Mouse (Mus musculus) cerebellum, adult 2 months (tissue): Measurements from ENCODE around the gene Ilkap.

Experiments
- CTCF ChIP-seq: fragments of 200-500 bp; IDR thresholded peaks from 2 replicates; pipeline ENCODE4 v1.5.1; 2011; ENCODE audit warnings: low read depth, mild to moderate bottlenecking, control low read depth, low read length, moderate library complexity, borderline replicate concordance; ENCODE audit not compliant: insufficient read depth
- POLR2A ChIP-seq: fragments of 200-500 bp; IDR thresholded peaks from 2 replicates; pipeline ENCODE4 v1.6.1; 2011; ENCODE audit warnings: low read length, control low read depth, borderline replicate concordance; ENCODE audit not compliant: insufficient read depth

DNA sequence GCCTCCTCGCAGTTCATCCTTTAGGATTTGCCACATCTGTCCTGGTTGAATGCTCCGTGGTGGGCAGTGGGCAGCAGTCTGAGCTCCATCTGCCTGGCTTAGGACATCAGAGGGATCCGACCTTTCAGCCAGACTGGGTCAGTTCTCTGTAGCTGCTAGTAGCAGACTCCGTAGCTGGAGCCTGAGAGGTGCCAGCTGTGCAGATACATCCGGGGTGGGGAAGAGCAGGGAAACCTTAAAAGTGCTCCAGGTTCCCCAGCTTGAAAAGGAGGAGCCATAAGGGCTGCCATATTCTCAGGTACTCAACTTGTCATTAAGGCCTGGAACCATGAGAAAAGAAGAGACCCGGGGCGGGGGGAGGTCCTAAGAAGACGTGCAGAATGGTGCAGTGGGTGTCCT, 32.8 kb downstream of the Ilkap start:
- TF ChIP-seq CTCF = no peak
- TF ChIP-seq POLR2A = no peak
